Mouse (Mus musculus) frontal cortex, postnatal 36 days (tissue): Measurements from ENCODE around the gene Hsd17b14.

ENCODE experiments used
- DNase-seq, 2 experiments: peaks; one replicate each; pipeline ENCODE4 v3.0.0; 2022; ENCODE audit warnings: low spot score in 2 of 2

Gene Hsd17b14

DNA sequence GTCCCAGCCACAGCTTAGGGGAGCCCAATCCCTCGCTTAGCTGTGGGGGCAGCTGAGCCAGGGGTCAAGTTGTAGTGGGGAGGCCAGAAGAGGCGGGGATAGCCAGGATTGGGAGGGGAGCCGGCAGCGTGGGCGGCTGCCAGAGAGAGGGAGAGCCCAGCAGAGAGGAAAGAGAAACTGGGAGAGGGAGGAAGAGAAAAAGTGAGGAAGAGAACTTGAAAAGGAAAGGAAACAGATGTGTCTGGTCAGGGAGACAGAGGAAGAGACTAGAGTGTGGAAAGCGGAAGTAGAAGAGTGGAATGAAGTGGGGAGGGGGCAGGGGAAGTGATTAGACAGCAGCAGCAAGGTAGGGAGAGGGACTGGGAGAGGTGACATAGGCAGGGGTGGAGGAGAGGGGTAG, 25.2 kb upstream of the Hsd17b14 start:
- DNase-seq: no peak

DNA sequence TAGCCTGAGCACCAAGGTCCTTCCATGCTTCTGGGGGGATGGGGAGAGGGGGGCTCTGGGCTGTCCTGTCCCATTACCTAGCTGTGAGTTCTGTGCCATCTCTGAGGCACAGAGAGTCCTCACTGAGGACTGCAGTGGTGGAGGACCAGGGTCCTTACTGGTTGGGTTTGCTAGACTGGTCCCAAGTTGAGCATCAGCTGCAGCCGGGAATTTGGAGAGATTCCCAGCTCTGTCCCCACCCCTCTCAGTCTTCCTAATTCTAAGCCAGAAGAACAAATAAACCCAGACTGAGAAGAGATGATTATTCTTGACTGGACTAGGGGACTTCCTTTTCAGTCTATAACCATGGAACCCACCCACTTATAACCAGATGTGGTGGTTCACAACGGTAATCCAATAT, 24.1 kb upstream of the Hsd17b14 start:
- no peak for DNase-seq

DNA sequence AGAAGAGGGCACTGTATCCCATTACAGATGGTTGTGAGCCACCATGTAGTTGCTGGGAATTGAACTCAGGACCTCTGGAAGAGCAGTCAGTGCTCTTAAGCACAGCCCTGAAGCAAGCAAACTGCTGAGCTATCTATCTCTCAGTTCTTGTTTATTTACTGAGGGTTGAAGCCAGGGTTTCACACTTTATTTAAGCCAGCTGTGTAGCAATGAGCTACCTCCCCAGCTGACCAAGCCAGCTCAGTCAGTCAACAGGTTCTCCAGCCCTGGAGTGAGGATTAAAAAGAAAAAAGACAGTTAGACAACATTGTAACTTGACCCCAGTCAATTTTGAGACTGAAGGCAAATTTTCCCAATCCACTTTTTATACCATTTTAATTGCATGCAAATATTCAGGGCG, 19.0 kb upstream of the Hsd17b14 start:
- no peak for DNase-seq

DNA sequence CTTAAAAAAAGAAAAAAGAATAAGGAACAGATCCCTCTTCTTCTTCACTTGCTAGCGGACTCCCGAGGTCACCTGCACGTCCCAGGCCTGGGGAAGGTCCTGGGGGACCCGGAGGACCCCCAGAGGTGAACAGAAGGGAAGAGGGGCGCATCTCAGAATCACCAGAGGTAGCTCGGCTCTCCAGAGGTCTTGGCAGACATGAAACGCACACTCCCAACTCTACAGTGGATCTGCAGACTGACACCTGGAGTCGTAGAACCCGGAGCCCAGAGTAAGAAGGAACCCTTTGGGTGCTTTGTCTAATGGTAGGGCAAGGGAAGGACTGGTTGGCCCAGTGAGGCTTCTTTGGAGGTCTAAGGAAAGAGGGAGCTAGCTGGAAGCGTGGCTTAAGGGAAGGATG, 17.1 kb upstream of the Hsd17b14 start:
- no peak for DNase-seq

DNA sequence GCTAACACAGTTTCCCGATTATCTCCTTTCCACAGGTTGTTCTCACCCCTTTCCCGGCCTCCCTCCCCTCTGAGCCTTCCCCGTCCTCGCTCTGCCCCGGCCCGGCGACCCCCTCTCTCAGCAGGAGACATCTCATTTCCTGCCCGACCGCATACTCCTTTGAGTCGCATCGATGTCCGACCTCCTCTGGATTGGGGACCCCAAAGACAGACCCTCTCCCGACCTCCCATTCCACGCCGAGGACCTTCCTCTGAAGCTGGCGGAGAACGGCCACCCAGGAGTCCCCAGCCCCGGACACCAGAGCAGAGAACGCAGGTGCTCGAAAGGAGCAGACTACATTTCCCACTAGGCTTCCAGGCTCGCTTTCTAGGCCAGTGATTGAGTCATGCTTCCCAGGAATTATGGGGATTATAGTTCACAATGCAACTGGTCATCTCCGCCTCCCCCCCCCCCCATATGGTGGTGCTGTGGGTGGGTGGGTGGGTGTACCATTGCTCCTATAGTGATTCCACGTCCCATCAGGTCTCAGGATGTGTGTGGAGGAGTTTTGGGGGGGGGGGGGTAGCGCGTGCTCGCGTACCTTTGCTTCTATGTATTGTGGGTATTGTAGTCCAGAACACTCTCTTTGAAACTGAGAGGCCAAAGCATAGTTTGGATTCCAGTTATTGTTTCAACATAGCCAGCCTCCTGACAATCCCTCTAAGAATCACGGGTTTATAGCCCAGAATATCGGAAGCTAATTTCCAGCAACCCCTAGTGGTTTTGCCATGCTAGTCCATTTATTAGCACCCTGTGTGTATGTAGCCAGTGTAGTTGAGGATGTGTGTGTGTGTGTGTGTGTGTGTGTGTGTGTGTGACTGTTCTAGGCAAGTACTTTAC, 16.3 kb upstream of the Hsd17b14 start:
- DNase-seq: peak in 1 of 2 experiments; percentile 66

DNA sequence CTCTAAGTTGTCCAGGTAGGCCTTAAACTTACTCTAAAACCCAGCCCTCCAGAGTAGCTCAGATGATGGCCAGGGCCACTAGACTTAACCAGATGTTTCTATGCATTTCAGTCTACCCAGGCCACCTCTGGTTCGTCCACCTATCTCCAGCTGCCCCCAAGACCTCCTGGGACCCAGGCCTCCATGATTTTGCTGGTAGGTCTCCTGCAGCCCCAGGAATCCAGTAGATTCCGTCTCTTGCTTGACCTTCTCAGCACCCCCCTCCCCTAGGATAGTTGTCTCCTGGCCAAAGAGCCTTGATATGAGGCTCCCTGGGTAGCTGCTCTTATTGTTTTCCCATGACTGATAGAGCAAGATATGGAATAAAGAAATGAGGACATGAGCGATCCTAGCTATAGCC, 15.6 kb upstream of the Hsd17b14 start:
- no peak for DNase-seq

DNA sequence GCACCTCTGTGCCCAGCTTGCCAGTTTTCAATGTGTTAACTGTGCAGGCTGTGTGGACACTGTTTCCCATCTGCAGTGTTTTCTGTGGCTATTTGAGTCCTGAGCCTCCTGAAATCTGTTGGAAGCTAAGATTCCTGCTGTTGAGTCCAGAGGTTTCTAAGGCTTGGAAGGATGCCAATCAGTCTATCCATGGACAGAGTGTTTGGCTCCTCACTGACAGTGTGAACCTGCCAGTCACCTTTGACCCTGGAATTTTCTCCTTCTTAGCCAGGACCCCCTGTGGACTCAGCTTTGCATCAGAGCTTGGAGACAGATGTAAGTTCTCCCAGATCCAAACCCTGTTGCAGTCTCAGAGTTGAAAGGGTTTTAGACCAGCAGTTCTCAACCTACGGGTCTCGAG, 14.5 kb upstream of the Hsd17b14 start:
- DNase-seq: no peak

DNA sequence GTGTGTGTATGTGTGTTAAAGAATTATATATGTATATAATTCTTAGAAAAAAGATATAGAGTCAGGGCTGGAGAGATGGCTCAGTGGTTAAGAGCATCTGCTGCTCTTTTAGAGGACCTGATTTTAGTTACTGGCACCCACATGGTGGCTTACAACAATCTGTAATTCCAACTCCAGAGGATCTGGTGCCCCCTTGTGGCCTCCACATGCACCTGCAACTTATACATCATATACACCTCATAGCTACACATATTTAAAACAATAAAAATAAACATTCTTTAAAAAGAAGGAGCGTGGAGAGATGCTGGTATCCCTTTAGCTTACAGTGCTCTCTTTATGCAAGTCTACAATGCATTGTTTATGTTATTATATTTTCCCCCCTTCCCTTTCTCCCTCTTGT, 10.2 kb upstream of the Hsd17b14 start:
- DNase-seq: no peak

DNA sequence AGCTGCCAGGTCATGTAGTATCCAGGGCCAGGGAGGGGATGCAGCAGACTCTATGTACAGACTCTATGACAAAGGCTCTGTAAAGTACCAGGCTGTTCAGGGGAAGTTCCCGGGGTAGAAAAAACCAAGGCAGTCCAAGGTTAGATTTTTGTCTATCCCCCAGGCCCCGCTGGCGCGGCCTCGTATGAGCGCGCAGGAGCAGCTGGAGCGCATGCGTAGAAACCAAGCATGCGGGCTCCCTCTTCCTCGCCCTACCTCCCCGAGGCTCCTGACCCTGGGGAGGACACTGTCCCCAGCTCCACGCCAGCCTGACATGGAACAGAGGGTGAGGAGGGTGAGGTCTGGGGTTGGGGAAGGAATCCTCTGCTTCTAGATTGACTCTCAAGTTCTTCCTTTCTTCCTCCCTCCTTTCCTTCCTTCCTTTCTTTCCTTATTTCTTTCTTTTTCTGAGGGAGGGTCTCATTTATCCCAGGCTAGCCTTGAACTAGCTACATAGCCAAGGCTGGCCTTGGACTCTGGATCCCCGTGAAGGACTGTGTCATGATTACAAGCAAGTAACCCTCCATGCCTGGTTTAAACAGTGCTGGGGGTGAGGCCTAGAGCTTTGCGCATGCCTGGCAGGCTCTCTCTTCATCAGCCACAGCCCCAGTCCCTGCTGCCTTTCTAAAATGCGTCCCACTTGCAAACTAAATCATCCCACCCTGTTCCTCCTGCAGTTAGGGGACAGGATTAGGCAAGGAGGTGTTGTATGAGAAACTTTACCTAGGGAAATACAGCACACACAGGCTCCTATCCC, 4.9 kb upstream of the Hsd17b14 start:
- no peak for DNase-seq

DNA sequence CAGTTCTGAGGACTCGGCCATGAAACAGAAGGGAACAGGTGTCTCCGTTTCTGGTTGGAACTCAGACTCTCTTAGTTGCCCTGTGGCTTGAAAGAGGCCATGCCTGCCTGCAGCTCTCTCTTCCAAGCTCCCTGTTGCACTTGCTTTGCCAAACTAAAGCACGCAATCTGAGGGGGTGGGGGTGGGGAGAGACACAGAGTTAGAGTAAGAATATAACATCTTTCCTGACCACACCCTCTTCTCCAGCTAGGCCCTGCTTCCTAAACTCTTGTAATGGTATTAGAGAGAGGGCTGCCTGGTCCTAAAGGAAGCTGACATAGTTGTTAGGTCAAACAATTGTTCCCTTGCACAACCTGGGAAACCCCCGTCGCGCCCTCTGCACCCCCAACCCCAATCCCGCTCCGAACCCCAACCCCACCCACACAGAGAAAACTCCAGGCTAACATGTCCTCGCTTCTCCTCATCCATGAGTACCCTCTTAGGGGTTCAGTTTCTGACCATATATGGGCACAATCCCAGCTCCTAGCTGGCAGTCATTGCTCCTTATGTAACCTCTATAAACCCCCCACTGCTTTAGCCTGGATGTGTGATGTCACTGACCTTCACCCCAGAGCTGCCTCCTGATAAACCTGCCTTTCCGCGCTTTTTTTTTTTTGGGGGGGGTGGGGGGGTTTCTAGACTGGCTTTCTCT, 3.7 kb upstream of the Hsd17b14 start:
- DNase-seq: no peak

DNA sequence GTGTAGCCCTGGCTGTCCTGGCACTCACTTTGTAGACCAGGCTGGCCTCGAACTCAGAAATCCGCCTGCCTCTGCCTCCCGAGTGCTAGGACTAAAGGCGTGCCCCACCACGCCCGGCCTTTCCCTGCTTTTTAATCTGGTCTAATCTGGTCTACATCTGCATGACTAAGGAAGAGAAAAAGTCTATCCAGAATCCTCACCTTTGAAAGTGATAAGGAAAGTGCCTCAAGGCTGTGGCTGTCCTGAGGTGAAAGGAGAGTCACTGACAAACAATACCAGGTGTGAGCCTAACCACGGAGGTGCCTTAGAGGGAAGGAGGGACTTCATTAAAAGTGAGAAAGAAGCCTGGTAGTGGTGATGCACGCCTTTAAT, 3.2 kb upstream of the Hsd17b14 start:
- DNase-seq: no peak

DNA sequence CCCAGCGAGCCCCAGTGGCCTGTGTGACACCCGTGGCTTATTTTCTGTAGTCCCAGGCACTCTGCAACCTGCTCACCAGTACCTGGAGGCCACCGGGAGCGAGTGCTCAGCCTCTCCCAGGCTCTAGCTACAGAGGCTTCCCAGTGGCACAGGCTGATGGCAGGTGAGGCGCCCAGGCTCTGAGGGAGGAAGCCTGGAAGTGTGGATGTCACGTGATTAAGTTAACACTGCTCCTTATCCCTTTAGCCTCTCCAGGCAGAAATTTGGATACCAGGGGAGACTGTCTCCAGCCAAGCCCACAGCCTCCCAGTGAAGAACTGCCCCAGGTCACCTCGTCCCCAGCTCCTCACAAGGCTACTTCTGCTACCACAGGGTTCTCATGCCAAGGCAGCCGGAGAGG, 1.2 kb upstream of the Hsd17b14 start:
- no peak for DNase-seq

DNA sequence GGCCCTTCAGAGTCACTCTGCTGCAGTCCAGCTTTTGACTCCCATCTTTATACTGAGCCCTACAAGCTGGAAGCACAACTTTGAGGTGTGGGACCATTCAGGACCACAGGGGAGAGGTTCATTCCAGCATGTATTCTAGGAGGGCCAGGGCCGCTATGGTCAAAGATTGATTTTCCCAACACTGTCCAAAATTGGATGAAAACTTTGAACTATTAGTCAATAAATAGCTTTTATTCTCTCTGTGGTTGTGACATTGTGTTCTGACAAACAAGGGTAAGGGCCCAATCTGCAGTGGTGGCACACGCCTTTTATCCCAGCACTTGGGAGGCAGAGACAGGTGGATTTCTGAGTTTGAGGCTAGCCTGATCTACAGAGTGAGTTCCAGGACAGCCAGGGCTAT, 703 bp upstream of the Hsd17b14 start:
- DNase-seq: no peak

DNA sequence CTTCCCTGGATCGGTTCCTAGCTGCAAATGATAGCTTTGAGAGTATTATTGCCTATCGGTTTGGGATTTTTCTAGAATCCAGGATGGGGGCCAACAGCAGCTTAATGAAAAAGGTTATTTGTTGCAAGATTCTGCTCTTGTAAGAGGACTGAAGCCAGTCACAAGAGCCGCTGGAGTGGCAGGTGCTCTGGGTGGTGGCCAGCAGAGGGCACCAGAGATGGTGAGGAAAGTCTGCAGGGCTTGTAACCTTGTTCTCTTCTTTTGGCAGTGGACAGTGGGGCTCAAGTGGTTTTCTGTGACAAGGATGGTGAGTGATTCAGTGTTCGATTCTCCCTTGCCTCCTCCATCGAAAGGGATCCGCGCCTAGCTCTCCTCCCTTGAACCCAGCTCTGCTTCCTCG, 1.1 kb downstream of the Hsd17b14 start:
- DNase-seq: peak; percentile 74

DNA sequence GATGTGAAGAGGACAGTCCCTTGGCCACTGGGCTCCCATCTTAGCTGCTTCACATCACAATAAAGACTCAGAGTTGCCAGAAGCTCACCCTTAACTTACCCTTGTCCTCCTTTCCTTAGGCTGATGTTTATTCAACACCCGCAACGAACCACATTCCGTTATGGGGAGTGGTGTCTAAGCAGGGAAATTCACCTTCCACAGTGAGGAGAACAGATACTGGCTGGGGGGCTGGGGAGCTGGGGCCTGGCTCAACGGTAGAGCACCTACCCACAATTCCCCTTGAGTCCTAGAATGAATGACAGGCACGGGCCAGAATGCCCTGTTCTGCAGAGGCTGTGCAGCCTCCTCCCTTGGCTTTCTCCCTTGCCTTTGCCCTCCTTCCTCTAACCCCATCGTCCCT, 4.2 kb downstream of the Hsd17b14 start:
- no peak for DNase-seq

DNA sequence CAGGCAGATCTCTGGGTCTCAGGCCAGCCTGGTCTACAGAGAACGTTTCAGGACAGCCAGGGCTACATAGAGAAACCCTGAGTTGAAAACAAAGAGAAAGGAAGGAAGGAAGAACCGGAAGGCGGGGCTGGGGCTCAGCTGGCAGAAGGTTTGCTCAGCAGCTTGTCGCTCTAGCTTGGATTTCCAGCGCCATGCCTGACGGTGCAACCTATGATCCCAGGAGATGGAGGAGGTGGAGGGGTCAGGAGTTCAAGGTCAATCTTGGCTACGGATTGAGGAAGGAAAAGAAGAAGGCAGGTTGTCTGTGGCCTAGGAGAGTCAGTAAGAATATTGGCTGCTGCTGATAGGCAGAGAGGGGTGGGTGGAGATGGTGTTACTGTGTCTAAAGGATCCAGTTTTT, 5.5 kb downstream of the Hsd17b14 start:
- no peak for DNase-seq

DNA sequence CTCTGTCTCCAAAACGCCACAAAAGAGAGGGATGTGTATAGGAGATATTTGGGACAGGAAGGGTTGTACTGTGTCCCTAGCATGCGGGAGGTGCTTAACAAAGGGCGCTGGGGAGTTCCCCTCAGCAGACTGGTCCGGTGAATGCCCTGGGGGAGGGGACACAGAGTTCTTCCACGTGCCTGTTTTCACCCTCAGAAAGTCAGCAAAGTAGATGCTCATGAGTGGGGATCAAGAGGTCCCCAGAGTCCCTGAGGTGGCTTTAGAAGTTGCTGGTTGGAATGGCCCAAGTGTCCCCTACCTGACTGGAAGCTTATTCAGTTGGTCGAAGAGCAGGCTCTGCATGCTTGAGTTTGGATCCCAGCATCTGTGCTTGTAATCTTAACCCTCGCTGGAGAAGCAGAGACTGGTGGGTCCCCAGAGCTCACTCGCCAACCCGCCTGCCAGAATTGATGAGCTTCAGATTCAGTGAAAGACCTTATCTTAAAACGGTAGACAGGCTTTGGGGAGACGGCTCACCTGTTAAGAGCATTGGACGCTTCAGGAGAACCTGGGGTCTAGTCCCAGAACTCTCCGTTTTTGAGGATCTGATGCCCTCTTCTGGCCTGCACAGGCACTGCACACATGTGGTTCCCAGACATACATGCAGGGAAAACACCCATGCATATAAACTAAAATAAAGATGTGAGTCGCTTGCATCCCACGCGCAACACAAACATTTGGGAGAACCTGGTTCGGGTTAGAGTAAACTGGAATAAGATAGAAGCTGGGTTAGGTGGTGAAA, 6.3 kb downstream of the Hsd17b14 start:
- peak; percentile 79 to 86 for DNase-seq

DNA sequence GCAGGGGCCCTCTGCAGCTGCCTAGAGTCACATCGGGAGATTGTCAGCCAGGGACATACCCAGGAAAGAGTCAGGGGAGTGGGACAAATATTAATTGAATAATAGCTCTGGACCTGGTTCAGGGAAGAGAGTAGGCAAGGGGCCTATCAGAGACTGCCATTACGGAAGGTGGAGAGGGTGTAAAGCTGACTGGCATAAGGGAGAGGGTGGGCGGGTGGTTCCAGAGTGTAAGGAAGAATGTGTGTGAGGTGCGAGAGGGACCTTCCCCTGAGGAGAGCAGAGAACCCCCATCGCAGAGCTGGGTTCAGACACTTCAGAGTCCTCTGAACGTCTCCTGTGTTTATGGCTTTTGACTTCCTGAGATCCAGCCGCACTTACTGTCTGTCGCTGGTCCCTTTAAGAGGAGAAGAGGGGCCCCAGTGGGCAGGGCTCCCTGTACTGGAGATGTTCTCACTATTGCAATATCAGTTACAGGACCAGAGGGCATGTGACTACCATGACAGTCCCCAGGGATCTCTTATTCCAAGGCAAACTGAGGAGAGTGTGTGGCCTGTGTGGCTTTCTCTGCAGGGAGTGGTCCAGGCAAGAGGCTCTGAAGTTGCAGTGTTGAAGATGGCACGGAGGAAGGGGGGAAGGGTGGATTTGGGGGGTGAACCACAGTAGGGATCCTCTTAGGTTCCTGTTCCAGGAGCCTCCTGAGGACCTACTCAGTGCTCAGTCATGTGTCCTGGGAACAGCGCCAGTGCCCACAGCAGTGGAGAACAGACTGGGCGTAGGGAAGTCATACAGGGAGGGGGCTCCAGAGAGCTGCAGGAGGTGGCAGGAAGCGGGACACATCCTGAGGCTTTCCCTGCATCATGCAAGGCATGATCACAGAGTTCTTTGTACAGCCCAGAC, 7.2 kb downstream of the Hsd17b14 start:
- no peak for DNase-seq

DNA sequence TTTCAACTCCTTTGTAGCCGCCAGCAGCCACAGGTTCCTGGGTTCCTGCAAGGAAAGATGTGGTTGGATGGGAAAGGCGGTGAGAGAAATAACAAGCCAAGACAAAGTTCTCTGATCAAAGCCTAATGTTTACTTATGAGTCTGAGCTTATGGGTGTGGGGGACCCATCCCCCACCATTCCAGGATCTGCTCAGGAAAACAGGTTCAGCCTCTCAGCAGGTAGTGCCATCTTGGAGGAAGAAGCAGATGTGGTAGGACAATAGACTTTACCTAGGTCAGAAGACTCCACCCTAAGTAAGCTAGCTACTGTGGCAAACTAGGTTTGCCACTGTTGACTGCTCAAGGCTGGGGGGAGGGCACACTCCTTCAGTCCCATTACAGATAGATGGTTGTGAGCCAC, 10.1 kb downstream of the Hsd17b14 start:
- no peak for DNase-seq

DNA sequence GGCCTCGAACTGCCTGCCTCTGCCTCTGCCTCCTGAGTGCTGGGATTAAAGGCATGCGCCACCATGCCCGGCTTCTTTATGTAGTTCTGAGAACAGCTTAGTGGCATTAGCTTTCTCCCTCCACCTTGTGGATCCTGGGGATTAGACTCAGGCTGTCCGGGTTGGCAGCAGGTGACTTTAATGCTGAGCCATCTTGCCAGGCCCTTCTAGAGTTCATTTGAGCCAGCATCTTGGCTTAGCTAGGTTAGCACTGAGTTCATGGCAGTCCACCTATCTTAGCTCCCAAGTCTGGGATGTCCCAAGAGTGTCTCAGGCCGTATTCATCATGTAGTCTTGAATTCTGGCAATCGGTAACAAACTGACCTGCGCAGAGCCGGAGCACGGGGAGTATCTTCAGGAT, 10.8 kb downstream of the Hsd17b14 start:
- DNase-seq: no peak
